Mouse (Mus musculus) G1E (cell line): ENCODE data around the gene Adam10.

Experiments used
- CTCF ChIP-seq: IDR thresholded peaks from 2 replicates; pipeline ENCODE4 v1.5.1; 2012; ENCODE audit warnings: low read depth, low read length, inconsistent platforms, mixed read lengths
- GATA1 ChIP-seq: IDR thresholded peaks from 2 replicates; pipeline ENCODE4 v1.6.1; 2012; ENCODE audit warnings: borderline replicate concordance, low read length, inconsistent platforms, mixed read lengths
- GATA2 ChIP-seq: IDR thresholded peaks from 2 replicates; pipeline ENCODE4 v1.6.1; 2012; ENCODE audit warnings: low read depth, low read length, inconsistent platforms, borderline replicate concordance
- POLR2AphosphoS5 ChIP-seq: IDR thresholded peaks from 2 replicates; pipeline ENCODE4 v1.6.1; 2012; ENCODE audit warnings: low read depth, low read length, inconsistent platforms; ENCODE audit not compliant: insufficient replicate concordance
- TAL1 ChIP-seq: conservative IDR thresholded peaks from 2 replicates; pipeline ENCODE4 v1.6.1; 2012; ENCODE audit warnings: low read depth, low read length, inconsistent platforms, mixed read lengths

GRCm38 (mm10) chr9:70664847-70665246 lies 13.9 kb upstream of the Adam10 start:
- no peak for TF ChIP-seq CTCF
- TF ChIP-seq GATA1, result no peak
- no peak for TF ChIP-seq TAL1
- no peak for TF ChIP-seq GATA2
- no peak for TF ChIP-seq POLR2AphosphoS5
